Mouse (Mus musculus) lung, embryonic 16.5 days (tissue): ENCODE measurements at regions not wholly inside any gene's neighbourhood (a gene's known extent, or its start where the extent isn't known, plus 50 kb on each side); places are given as distances from the start of the nearest gene placed in this dataset.

Experiments used
- ATAC-seq: fragments of 200-750 bp; cut with Nextera tagmentation; 2 replicates; pipeline ENCODE4 v1.8.0; 2017; ENCODE audit warnings: low read depth, mild to moderate bottlenecking, moderate library complexity
- H3K27ac ChIP-seq: fragments of 300-500 bp; sonication (generic); 2 replicates; pipeline ENCODE4 v1.5.1; 2014; ENCODE audit warnings: mild to moderate bottlenecking, control low read depth, low read length
- H3K27me3 ChIP-seq: fragments of 300-500 bp; sonication (generic); 2 replicates; pipeline ENCODE4 v1.6.1; 2014; ENCODE audit warnings: low read depth, low read length, mixed read lengths; ENCODE audit not compliant: control insufficient read depth, insufficient read depth
- H3K36me3 ChIP-seq: fragments of 300-500 bp; sonication (generic); 2 replicates; pipeline ENCODE4 v1.6.1; 2014; ENCODE audit warnings: low read length; ENCODE audit not compliant: control insufficient read depth, insufficient read depth
- H3K4me1 ChIP-seq: fragments of 300-500 bp; sonication (generic); replicated peaks from 2 replicates; pipeline ENCODE4 v1.6.1; 2014; ENCODE audit warnings: low read length, mixed read lengths; ENCODE audit not compliant: control insufficient read depth, insufficient read depth
- H3K4me2 ChIP-seq: fragments of 300-500 bp; sonication (generic); 2 replicates; pipeline ENCODE4 v1.6.1; 2014; ENCODE audit warnings: low read depth, low read length, control low read depth
- H3K4me3 ChIP-seq: fragments of 300-500 bp; sonication (generic); 2 replicates; pipeline ENCODE4 v1.5.1; 2014; ENCODE audit warnings: mild to moderate bottlenecking, low read length, control low read depth
- H3K9ac ChIP-seq: fragments of 300-500 bp; sonication (generic); 2 replicates; pipeline ENCODE4 v1.6.1; 2014; ENCODE audit warnings: low read length, control low read depth
- H3K9me3 ChIP-seq: fragments of 300-500 bp; sonication (generic); 2 replicates; pipeline ENCODE4 v1.6.1; 2016; ENCODE audit warnings: low read length; ENCODE audit not compliant: control insufficient read depth
- WGBS: fragments of 180-500 bp; shearing (Covaris S2); extraction: QIAGEN DNeasy Blood & Tissue Kit; methylation state at CpG from one replicate; pipeline ENCODE4 v1.1.7; 2014; 5-methylcytosine and 5-hydroxymethylcytosine counted together

- Histone ChIP-seq H3K4me2 (no peak overlapping the region), H3K36me3 (no peaks in the 10 kb centered on the region), H3K9me3 (no peaks in the 10 kb centered on the region), H3K4me3 (no peak overlapping the region), H3K9ac (no peak overlapping the region; the same call in 1 of the 2 replicates), H3K27me3 (no peaks in the 10 kb centered on the region), H3K4me1 (peaks cover 25% of the 10 kb centered on the region), H3K27ac (peak overlapping the region; percentile 88)
- ATAC-seq = 0 out of 2 replicates have a peak, but pooled peaks have one; percentile 12
- WGBS = 57% methylated on average over 14 of the region's 14 CpGs
These were observed 60.9 kb downstream of the Psmg1 start for GRCm38 (mm10) chr16:95929700-95930435.

- Histone ChIP-seq H3K4me3 (no peak overlapping the region), H3K4me1 (peaks cover 25% of the 10 kb centered on the region), H3K36me3 (no peaks in the 10 kb centered on the region), H3K27me3 (no peaks in the 10 kb centered on the region), H3K9me3 (no peaks in the 10 kb centered on the region), H3K4me2 (no peak overlapping the region; the same call in 1 of the 2 replicates), H3K27ac (peak overlapping the region; percentile 88), H3K9ac (no peak overlapping the region)
- ATAC-seq = peak; percentile 72
- 35% methylated on average over 18 of the region's 18 CpGs for WGBS
These were observed 62.2 kb downstream of the Psmg1 start for GRCm38 (mm10) chr16:95928290-95929260.

- Histone ChIP-seq H3K4me3 (no peak overlapping the region), H3K27ac (peak overlapping the region; percentile 19; the same call in 1 of the 2 replicates), H3K36me3 (no peaks in the 10 kb centered on the region), H3K4me2 (no peak overlapping the region), H3K27me3 (no peaks in the 10 kb centered on the region), H3K9me3 (no peaks in the 10 kb centered on the region), H3K4me1 (peaks cover 26% of the 10 kb centered on the region), H3K9ac (no peak overlapping the region)
- no peak for ATAC-seq
- WGBS = 54% methylated on average over 6 of the region's 6 CpGs
These were observed 64.2 kb downstream of the Psmg1 start for GRCm38 (mm10) chr16:95926558-95926957.

- no peaks in the 10 kb centered on the region for H3K9me3 ChIP-seq
- H3K36me3 ChIP-seq = no peaks in the 10 kb centered on the region
- peaks cover 22% of the 10 kb centered on the region for H3K4me1 ChIP-seq
- 44% methylated on average over 8 of the region's 8 CpGs for WGBS
- H3K27ac ChIP-seq = no peak overlapping the region; the same call in 1 of the 2 replicates
- no peak overlapping the region for H3K4me3 ChIP-seq
- 0 out of 2 replicates have a peak, but pooled peaks have one; percentile 13 for ATAC-seq
- no peak overlapping the region for H3K4me2 ChIP-seq
- H3K27me3 ChIP-seq = no peaks in the 10 kb centered on the region
- no peak overlapping the region for H3K9ac ChIP-seq
These were observed 66.0 kb downstream of the Psmg1 start for GRCm38 (mm10) chr16:95924716-95925115.

- Histone ChIP-seq H3K4me3 (no peak overlapping the region), H3K9ac (no peak overlapping the region), H3K4me1 (peaks cover 15% of the 10 kb centered on the region), H3K9me3 (no peaks in the 10 kb centered on the region), H3K27ac (no peak overlapping the region), H3K27me3 (no peaks in the 10 kb centered on the region), H3K36me3 (no peaks in the 10 kb centered on the region), H3K4me2 (no peak overlapping the region)
- 74% methylated on average over 7 of the region's 7 CpGs for WGBS
- no peak for ATAC-seq
These were observed 66.8 kb downstream of the Psmg1 start for GRCm38 (mm10) chr16:95923991-95924390.

- Histone ChIP-seq H3K9ac (0 out of 2 replicates have a peak overlapping the region, but pooled peaks have one; percentile 10), H3K9me3 (no peaks in the 10 kb centered on the region), H3K4me1 (peaks cover 13% of the 10 kb centered on the region), H3K27ac (no peak overlapping the region), H3K4me2 (no peak overlapping the region), H3K27me3 (no peaks in the 10 kb centered on the region), H3K36me3 (no peaks in the 10 kb centered on the region), H3K4me3 (no peak overlapping the region)
- no peak for ATAC-seq
- 75% methylated on average over 9 of the region's 9 CpGs for WGBS
These were observed 68.3 kb downstream of the Psmg1 start for GRCm38 (mm10) chr16:95922369-95922934.

GRCm38 (mm10) chr16:95921169-95921568 lies 69.6 kb downstream of the Psmg1 start:
- Histone ChIP-seq H3K4me2 (no peak overlapping the region), H3K27ac (no peak overlapping the region), H3K27me3 (no peaks in the 10 kb centered on the region), H3K4me3 (no peak overlapping the region), H3K4me1 (peaks cover 6% of the 10 kb centered on the region), H3K36me3 (no peaks in the 10 kb centered on the region), H3K9ac (no peak overlapping the region), H3K9me3 (no peaks in the 10 kb centered on the region)
- 60% methylated on average over 4 of the region's 4 CpGs for WGBS
- no peak for ATAC-seq

GRCm38 (mm10) chr16:95918651-95919425 lies 71.9 kb downstream of the Psmg1 start:
- Histone ChIP-seq H3K27me3 (no peaks in the 10 kb centered on the region), H3K4me3 (no peak overlapping the region), H3K4me2 (no peak overlapping the region), H3K4me1 (peaks cover 6% of the 10 kb centered on the region), H3K36me3 (no peaks in the 10 kb centered on the region), H3K9me3 (no peaks in the 10 kb centered on the region), H3K27ac (no peak overlapping the region), H3K9ac (no peak overlapping the region)
- WGBS = 91% methylated on average over 16 of the region's 16 CpGs
- no peak for ATAC-seq
